Mouse (Mus musculus): ENCODE data around the gene Fads3. TPM values are rescaled to one million over a fixed set of nuclear protein-coding genes. Genes with fewer than 3 reads are reported as not detected.

Gene Fads3
- total RNA-seq (2014; fragmentation: Nextera tagmentation): 32.8 and 41.8 TPM in 2 replicates
- 17.0 and 20.1 TPM in 2 replicates for total RNA-seq (2017)
- 46.6 and 48.8 TPM in 2 replicates for polyA plus RNA-seq (2012)

DNA sequence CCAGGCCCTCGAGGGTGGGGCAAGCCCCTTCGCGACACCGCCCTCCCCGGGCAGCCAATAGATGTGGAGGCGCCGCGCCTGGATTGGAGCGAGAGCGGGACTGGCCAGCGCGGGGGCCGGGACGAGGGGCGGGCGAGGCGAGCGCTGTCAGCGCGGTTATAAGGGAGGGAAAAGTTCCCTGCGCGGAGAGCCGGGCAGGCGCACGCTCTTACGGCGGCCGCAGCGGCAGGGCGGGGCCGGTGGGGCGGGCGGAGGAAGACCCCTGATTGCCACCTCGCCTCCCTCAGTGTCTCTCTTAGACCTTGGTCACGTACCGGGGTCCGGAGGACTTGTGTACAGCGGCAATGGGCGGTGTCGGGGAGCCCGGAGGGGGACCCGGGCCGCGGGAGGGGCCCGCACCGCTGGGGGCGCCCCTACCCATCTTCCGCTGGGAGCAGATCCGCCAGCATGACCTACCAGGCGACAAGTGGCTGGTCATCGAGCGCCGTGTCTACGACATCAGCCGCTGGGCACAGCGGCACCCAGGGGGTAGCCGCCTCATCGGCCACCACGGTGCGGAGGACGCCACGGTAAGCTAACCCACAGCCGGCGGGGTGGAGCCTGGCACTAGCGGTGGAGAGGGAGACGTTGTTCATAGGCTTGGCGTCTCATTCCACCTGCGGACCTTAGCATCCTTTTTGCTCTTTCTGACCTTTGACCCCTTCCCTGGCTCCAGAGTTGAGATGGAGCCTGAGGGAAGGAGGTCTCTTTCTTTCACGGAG, at the start of gene Fads3:
Gene Fads3, plus strand, starts transcription at position 182 of the 761 bp plus-strand sequence.
- DNase-seq (ENCODE audit: low spot score) (peak; percentile 67), ATAC-seq (ENCODE audit: extremely low read depth, insufficient number of reproducible peaks, low FRiP score, poor library complexity, severe bottlenecking) (0 out of 2 replicates have a peak, but pooled peaks have one; percentile 18)
- Histone ChIP-seq H3K36me3 (replicated peaks) (peaks cover 29% of the 10 kb centered on the region), H3K27me3 (ENCODE audit: insufficient read depth, low read length) (no peaks in the 10 kb centered on the region), H3K4me3 (ENCODE audit: low read depth, low read length) (peak within 1 kb of the TSS; percentile 85), H3K9me3 (replicated peaks) (no peaks in the 10 kb centered on the region), H3K4me1 (ENCODE audit: insufficient read depth, low read depth, low read length) (peaks cover 86% of the 10 kb centered on the region)
- no peak for TF ChIP-seq GATA2 (IDR thresholded peaks at IDR 0.05; ENCODE audit: borderline replicate concordance, low read depth, low read length)
- TF ChIP-seq GATA1 (IDR thresholded peaks at IDR 0.05; ENCODE audit: borderline replicate concordance, low read length): no peak
- no peak for TF ChIP-seq CTCF (IDR thresholded peaks at IDR 0.05; ENCODE audit: low read depth, low read length)
- TF ChIP-seq POLR2AphosphoS5 (IDR thresholded peaks at IDR 0.05; ENCODE audit: insufficient replicate concordance, low read depth, low read length): no peak
- TF ChIP-seq TAL1 (conservative IDR thresholded peaks at IDR 0.05; ENCODE audit: low read depth, low read length): no peak

DNA sequence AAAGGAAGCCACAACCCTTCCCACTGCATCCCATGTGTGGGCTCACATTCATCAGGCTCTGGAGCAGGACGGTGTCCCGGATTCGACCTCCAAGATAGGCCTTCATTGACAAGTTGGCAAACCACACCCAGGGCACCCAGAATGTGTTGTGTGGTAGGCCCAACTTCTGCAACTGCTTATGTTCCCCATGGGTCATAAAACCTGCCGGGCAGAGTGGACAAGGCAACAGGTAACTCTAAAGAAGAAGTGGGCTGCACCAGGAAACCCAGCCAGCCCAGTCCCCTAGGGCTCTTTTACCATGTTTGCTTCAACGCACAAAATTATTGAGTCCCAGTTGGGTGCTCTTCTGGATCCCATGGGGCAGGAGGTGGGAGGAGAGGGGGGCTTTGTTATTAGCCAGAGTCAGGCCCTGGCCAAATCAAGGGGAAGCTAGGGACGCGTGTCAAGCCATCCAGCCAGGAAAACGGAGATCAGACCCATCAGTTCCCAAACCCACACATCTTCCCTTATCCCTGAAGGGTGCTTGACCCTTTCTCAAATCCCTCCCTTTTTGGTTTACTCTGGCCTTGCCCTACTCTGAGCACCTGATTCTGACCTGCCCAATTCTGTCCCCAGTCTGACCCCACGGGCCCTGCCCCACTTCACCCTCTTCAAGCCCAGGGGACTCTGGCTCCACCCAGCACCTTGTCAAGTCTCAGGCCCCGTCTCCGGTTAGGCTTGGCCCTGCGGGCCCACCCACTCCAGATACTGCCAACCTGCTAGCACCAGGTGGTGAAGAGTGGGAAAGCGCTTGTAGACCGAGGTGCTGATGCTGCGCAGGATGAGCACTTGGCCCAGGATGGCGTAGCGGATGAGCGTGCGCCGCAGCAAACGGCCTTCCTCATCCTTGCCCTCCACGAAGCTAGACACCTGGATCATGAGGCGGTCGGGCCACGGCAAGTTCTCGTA, 49.1 kb upstream of the Fads3 start:
- H3K4me3 ChIP-seq (ENCODE audit: low read depth, low read length): peak overlapping the region; percentile 62; the same call in 1 of the 2 replicates
- H3K9me3 ChIP-seq (replicated peaks): no peaks in the 10 kb centered on the region
- peaks cover 80% of the 10 kb centered on the region for H3K4me1 ChIP-seq (ENCODE audit: insufficient read depth, low read depth, low read length)
- no peak for DNase-seq (ENCODE audit: low spot score)
- TF ChIP-seq CTCF (IDR thresholded peaks at IDR 0.05; ENCODE audit: low read depth, low read length) (no peak), GATA1 (IDR thresholded peaks at IDR 0.05; ENCODE audit: borderline replicate concordance, low read length) (no peak), POLR2AphosphoS5 (IDR thresholded peaks at IDR 0.05; ENCODE audit: insufficient replicate concordance, low read depth, low read length) (no peak), TAL1 (conservative IDR thresholded peaks at IDR 0.05; ENCODE audit: low read depth, low read length) (no peak), GATA2 (IDR thresholded peaks at IDR 0.05; ENCODE audit: borderline replicate concordance, low read depth, low read length) (no peak)
- H3K27me3 ChIP-seq (ENCODE audit: insufficient read depth, low read length): peaks cover 4% of the 10 kb centered on the region; the same call in 1 of the 2 replicates
- no peaks in the 10 kb centered on the region for H3K36me3 ChIP-seq (replicated peaks)
- no peak for ATAC-seq (ENCODE audit: extremely low read depth, insufficient number of reproducible peaks, low FRiP score, poor library complexity, severe bottlenecking)

DNA sequence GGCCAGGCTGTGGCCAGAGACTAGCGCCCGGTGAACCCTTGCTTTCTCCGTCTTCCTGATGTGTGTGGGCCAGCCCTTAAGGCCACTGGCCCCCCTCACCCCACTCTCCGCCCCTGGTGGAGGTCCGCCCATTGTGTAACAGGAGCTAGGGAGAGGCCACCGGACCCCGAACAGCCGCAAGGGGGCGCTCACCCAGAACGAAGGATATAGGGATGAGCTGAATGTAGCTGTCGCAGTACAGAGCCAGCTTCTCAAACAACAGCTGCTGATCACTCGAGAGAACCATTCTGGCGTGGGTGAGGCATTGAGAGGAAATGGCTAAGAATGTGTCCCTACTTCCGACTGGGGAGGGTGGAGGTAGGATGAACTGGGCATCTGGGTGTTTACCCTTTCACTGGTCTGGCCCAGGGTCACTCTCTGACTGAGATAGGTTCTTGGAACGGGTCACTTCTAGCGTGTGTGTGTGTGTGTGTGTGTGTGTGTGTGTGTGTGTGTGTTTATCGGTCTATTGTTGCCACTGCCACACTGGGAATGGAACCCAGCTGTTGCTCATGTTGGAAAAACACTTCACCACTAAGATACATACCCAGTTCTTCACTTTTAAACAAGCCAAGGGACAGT, 48.2 kb upstream of the Fads3 start:
- peaks cover 11% of the 10 kb centered on the region; the same call in 1 of the 2 replicates for H3K27me3 ChIP-seq (ENCODE audit: insufficient read depth, low read length)
- no peaks in the 10 kb centered on the region for H3K36me3 ChIP-seq (replicated peaks)
- TF ChIP-seq CTCF (IDR thresholded peaks at IDR 0.05; ENCODE audit: low read depth, low read length): peak; percentile 52; the same call in 1 of the 2 replicates
- no peak for TF ChIP-seq POLR2AphosphoS5 (IDR thresholded peaks at IDR 0.05; ENCODE audit: insufficient replicate concordance, low read depth, low read length)
- no peaks in the 10 kb centered on the region for H3K9me3 ChIP-seq (replicated peaks)
- no peak for ATAC-seq (ENCODE audit: extremely low read depth, insufficient number of reproducible peaks, low FRiP score, poor library complexity, severe bottlenecking)
- peaks cover 73% of the 10 kb centered on the region for H3K4me1 ChIP-seq (ENCODE audit: insufficient read depth, low read depth, low read length)
- peak; percentile 53 for DNase-seq (ENCODE audit: low spot score)
- peak overlapping the region; percentile 62; the same call in 1 of the 2 replicates for H3K4me3 ChIP-seq (ENCODE audit: low read depth, low read length)

- no peak overlapping the region for H3K4me3 ChIP-seq (ENCODE audit: low read depth, low read length)
- no peak for TF ChIP-seq GATA1 (IDR thresholded peaks at IDR 0.05; ENCODE audit: borderline replicate concordance, low read length)
- no peak for TF ChIP-seq CTCF (IDR thresholded peaks at IDR 0.05; ENCODE audit: low read depth, low read length)
- no peak for TF ChIP-seq POLR2AphosphoS5 (IDR thresholded peaks at IDR 0.05; ENCODE audit: insufficient replicate concordance, low read depth, low read length)
- no peak for TF ChIP-seq GATA2 (IDR thresholded peaks at IDR 0.05; ENCODE audit: borderline replicate concordance, low read depth, low read length)
- TF ChIP-seq TAL1 (conservative IDR thresholded peaks at IDR 0.05; ENCODE audit: low read depth, low read length): no peak
- DNase-seq (ENCODE audit: low spot score): no peak
- peaks cover 22% of the 10 kb centered on the region for H3K27me3 ChIP-seq (ENCODE audit: insufficient read depth, low read length)
- H3K36me3 ChIP-seq (replicated peaks): no peaks in the 10 kb centered on the region
- ATAC-seq (ENCODE audit: extremely low read depth, insufficient number of reproducible peaks, low FRiP score, poor library complexity, severe bottlenecking): no peak
- peaks cover 3% of the 10 kb centered on the region for H3K9me3 ChIP-seq (replicated peaks)
- peaks cover 41% of the 10 kb centered on the region for H3K4me1 ChIP-seq (ENCODE audit: insufficient read depth, low read depth, low read length)
These were observed 43.9 kb upstream of the Fads3 start for GRCm38 (mm10) chr19:9997204-9998062.

DNA sequence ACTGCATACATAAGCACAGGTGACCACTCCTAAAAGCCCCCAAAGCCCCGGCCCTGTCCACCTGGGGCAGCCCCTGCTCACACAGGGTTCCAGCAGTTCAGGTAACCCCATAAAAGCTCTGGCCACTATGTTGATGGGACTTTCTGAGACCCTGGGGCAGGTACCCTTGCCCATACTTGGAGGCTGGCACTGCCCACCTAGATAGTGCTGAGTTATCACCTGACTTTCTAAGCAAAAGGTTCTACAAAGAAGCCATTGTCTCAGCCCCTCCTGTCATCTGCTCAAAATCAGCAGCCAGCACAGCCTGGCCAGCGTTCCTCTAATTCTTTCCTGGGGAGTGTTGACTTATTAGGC, 43.3 kb upstream of the Fads3 start:
- Histone ChIP-seq H3K9me3 (replicated peaks) (peaks cover 5% of the 10 kb centered on the region), H3K36me3 (replicated peaks) (no peaks in the 10 kb centered on the region), H3K4me3 (ENCODE audit: low read depth, low read length) (no peak overlapping the region), H3K4me1 (ENCODE audit: insufficient read depth, low read depth, low read length) (peaks cover 35% of the 10 kb centered on the region), H3K27me3 (ENCODE audit: insufficient read depth, low read length) (peaks cover 22% of the 10 kb centered on the region)
- no peak for TF ChIP-seq CTCF (IDR thresholded peaks at IDR 0.05; ENCODE audit: low read depth, low read length)
- TF ChIP-seq POLR2AphosphoS5 (IDR thresholded peaks at IDR 0.05; ENCODE audit: insufficient replicate concordance, low read depth, low read length): no peak
- TF ChIP-seq GATA1 (IDR thresholded peaks at IDR 0.05; ENCODE audit: borderline replicate concordance, low read length): no peak
- TF ChIP-seq TAL1 (conservative IDR thresholded peaks at IDR 0.05; ENCODE audit: low read depth, low read length): no peak
- no peak for TF ChIP-seq GATA2 (IDR thresholded peaks at IDR 0.05; ENCODE audit: borderline replicate concordance, low read depth, low read length)
- ATAC-seq (ENCODE audit: extremely low read depth, insufficient number of reproducible peaks, low FRiP score, poor library complexity, severe bottlenecking): no peak
- DNase-seq (ENCODE audit: low spot score): no peak
